Mouse (Mus musculus) frontal cortex, postnatal 10 days (tissue): ENCODE measurements at regions not wholly inside any gene's neighbourhood (a gene's known extent, or its start where the extent isn't known, plus 50 kb on each side); places are given as distances from the start of the nearest gene placed in this dataset.
A peak's percentile ranks its signal among the peaks of the same experiment; 100 is the strongest.

Experiments
- DNase-seq, 2 experiments: peaks; one replicate each; pipeline ENCODE4 v3.0.0; 2022; ENCODE audit warnings: low spot score in 2 of 2, mixed read lengths in 1 of 2

DNA sequence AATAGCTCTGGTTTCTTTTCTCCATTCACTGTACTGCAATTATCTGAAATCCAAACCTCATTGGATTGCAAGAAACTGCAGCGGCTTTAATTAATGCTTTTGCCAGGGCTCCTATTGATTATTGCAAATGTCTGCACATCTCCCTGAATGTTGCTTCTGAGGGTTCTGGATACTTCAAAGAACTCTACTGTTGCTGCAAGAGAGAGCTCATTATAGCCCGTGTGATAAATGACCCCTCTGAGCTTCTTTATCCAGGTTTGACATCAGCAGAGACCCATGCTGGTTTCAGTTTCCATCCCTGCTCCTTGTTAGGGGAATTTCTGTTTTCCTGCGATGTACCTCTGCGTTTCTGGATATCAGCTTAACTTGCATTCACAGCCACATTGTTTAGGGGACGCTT lies 78.4 kb upstream of the Nav3 start:
- DNase-seq, result no peak

DNA sequence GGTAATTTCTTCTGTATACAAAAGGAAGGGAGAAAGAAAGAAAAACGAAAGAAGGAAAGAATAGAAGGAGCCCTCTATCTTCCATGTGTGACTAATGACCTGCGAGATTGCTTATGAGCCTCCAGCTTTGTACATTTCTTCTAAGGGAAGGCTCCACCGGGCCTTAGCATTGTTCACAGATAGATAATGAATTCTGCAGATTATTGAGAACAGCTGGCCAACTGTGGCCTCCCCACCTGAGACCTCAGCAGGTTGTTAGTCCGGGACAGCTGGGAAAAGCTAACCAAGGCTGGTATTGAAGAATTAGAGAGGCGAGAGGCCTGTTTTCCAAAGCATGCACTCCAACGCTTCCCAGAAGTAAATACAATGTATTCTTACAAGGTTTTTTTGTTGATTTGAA lies 86.7 kb upstream of the Nav3 start:
- DNase-seq, result no peak

DNA sequence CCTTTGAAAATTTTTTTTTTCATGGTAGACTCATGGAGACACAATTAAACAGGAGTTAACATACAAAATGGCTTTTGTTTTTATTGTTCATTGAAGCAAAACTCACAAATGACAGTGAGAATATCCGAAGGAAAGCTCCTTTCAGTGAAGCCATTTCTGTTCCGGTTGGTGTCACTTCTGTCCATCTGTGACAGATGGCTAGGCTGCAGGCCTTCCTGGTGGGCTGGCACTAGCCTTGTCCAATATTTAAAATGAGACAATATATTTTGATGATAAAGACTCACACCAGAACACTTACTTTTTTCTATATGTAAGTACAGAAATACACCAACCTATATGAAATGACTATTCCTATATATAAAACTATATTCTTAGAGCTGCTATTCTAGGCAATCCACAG lies 92.4 kb upstream of the Nav3 start:
- DNase-seq, result no peak

DNA sequence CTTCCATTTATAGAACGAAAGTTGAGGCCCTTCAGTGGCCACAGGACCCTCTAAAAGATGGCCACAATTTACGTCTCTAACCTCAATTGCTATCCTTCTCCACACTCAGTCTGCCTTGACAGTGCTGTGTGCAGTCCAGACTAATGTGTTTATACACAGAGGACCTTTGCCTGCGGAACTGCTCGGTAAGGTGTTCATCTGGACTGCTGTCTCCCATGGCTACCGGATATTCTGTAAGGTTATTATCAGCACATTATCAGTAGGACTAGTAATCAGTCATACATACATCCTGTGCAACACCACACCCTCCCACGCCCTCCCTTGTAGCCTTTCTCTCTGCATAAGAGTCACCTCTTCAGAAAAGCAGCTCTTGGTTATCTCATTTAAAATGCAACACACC lies 98.0 kb upstream of the Nav3 start:
- DNase-seq, result no peak

DNA sequence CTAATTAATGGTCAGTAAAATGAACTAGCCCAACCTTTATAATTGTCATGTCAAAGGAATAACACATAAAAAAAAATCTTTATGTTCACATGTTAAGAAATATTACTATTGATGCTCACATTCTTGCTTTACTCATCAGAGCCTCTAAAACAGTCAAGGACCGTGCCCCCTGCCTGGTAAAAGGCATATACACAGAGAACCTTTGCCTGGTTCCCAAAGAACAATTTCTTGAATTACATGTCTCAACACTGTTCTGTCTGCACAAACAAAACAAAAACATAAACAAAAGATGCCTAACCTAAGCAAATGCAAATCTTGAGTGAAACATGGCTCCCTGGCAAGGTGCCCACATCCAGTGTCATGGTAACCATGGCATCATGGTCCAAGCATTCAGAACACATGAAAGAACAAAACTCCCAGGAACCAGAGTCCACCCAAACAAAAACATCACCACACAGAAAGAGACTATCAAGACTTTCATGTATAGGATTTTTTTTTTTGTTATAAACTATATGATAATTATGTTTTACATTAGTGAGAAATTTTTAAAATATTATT lies 100.4 kb upstream of the Nav3 start:
- DNase-seq, result no peak

DNA sequence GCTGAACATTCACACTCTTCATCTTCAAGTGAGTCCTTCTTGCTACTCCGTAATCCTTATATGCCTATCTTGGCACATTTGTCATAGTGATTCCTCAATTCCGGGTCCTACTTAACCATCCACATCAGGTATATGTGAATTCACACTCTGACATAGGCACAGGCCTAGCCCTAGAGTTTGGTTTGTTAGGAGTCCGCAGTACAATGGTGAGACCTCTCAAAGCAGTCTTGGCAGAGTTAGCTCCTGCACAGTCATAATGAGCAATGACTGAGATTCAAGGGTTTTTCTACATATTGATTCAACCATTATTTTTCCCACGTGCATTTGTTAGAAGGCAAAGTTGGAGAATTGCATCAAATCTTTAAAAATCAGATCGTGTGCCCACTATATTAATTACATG lies 107.1 kb upstream of the Nav3 start:
- no peak for DNase-seq

DNA sequence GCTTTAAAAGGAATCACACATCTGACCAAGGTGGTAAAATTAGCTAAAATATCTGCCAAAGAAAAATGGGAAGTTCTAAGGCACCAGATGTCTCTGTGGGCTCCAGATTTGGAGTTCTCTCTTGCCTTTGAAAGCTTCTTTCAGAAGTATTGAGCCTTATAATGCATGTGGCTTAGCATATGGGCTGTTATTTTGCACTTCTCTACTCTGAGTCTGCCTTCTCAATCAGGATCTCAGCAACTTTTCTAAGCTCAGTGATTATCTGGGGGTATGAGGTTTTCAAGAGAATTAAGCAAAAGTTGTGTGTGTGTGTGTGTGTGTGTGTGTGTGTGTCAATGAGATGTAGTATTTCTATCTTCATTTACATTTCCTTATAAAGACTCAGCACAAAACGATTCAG lies 107.6 kb upstream of the Nav3 start:
- peak in 1 of 2 experiments; percentile 19 for DNase-seq

DNA sequence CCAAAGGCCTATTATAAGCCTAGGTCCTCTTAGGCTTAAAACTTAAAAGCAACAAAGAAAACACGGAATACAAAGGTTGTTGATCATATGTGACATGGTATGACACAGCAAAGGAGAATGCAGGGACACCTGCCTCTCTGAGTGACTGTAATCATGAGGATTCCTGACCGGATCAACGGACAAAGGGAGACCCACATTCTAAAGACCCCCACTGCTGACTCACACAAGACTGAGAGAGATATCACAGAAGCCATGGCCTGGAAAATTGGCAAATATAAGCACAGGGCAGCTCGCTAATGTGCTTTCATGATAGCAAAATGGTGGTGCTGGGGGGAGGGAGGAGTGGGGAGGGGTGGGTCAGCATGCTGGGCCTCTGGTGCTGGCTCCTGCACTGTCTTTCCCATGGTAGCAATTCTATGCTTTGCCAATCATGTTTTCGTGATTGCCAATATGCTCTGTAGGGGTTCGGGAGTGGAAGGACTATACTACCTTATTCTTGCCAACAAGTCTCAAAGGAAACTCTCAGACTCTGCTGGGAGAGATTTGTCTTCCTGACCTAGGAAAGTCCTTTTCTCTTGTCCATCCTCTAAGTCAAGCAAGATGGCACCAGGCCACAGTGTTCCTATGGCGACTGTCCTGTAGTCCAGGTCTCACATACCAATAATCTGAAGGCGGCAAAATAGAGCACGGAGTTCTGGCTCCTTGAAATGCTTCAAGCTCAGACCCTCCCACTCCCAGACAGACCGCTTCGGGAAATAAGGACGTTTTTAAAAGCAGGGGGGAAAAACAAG lies 110.5 kb upstream of the Nav3 start:
- DNase-seq, result no peak

DNA sequence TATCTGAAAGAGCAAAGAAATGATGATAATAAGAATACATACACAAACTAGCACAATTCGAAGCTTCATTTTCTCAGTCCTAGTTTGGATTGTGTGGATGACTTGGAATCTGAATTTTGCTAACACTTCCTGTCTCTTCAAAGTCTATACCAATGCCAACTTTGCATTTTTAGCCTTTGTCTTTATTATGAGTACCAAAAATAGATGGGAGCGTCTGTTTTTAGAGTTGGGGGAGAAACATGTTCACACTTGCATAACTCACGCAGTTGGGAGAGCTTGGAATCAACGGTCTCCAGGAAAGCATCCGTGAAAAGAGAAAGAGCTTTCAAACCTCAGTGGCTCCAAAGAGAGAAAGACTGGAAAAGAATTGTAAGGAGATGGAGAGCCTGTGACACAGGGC lies 114.5 kb upstream of the Nav3 start:
- DNase-seq, result no peak

DNA sequence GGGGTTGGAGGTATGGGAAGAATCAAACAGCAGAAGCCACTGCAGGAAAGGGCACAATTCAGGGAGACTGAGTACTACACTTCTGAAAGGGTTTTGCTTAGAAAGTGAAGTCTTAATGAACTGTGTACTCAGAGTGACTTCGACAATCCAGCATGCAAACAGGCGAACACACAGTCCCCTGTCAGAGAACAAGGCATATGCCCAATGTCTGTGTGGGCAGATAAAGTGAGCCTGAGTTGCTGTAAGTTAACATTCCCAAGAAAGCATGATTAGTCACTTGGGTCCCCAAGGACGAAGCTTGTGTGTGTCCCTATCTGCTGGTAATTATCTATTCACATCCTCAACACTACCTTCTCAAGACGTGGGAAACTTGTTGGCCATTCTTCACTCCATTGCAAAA lies 115.2 kb upstream of the Nav3 start:
- DNase-seq, result no peak

DNA sequence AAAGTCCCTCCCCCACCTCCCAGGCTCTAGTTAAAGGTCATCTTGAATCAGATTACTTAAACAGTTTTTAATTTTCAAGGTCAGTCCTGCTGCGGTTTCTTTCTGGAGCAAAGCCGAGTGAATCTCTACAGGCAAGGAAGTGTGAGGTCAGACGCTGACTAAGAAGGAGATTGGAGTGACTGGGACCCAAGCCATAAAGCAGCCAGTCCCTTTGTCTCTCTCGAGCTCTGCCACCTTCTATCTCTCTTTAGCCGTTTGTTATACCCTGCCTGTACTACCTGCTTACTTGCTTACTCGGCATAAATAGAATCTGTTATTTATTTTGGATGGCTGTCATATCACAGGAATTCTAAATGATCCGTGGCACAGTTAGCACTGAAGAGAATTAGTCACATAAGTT lies 117.5 kb upstream of the Nav3 start:
- DNase-seq, result no peak

DNA sequence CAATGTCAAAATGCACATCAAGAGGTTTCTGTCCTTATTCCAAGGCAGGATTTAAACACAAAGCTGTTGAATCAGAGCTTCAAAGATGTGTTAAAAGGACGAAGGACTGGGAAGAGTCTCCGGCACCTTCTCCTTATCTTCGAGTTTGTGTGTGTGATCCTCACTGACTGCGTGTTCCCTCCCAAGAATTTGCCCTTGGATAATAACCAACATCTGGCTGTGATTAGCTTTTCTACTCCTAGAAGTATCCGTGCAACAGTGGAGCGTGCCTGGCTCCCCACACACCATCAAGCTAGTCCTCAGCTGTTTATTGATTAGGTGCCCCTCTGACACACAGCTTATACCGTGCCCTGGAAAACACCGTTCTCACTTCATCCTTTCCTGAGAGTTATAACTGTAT lies 130.0 kb upstream of the Nav3 start:
- no peak for DNase-seq

DNA sequence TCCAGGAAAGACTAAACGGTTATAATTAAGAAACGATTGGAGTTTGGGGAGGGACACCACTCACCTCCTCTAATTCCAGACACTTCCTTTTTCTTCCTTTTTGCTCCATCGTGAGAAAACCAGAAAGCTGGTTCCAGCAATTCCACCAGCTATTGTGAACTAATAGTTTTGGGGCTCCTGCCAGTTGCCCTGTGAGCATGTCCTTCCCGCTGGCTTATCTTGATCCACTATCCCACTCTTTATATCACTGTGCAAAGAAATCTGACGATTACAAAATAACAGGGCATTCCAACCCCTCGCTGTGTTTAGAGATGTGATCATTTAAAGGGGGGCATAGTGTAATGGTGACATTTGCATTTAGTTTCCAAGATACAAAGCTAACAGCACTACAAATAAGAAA lies 130.5 kb upstream of the Nav3 start:
- no peak for DNase-seq

DNA sequence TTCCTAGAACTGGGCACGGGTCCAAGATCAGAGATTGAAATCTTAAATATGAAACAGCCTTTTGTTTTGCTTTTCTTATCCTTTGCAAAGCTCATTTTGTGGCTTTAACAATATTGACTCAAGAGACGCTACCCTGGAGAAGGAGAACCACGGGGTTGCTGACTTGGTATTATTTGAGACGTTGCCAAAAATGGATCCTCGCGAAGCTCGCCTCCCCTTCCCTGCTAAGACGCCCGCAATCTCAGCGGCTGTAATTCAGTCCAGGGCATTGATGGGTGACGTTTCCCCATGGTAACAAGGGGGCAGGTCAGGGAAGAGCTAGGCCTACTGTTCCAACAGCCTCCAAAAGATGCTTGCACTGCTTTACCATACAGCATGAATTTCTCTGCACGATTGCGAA lies 131.5 kb upstream of the Nav3 start:
- DNase-seq, result no peak

DNA sequence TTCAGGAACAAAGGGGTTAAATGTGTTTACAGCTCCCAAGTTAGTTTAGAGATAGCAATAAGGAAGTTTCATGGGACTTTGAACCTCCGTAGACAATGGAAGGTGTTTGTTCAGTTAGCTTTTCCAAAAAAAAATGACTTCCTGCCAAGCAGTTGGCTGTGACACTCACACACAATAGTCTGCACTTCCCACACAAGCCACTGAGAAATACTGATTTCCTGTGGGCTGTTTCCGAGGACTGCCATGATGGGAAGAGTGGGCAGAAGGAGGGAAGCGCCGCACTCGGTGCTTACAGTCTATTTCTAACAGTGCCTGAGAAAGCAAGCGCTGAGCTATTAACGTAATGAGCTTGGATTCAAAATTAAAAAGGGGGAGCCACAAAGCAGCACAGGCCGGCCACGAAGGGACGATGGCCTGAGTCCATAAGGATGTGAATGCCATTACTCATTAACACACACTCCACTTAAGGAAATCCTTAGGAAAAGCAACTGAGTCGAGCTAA lies 144.4 kb upstream of the Nav3 start:
- peak; percentile 9 for DNase-seq

DNA sequence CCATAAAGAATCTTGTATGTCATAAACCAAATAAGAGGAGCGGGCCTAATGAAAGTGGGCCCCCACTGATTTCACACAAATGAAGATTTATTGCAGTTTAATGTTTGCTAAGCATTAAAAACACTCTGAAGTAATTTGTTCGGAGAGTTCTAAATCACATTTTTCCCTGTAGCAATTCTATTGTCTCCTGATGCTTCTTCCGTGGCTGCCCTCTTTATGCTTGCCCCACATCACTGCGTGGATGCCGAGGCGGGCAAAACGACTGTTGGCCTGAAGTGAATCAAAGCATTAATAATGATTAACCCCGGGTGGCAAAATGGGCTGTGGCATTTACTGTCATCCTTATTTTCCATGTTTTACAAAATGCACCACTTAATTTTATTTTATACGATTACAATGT lies 134.9 kb upstream of the E2f7 start:
- no peak for DNase-seq

DNA sequence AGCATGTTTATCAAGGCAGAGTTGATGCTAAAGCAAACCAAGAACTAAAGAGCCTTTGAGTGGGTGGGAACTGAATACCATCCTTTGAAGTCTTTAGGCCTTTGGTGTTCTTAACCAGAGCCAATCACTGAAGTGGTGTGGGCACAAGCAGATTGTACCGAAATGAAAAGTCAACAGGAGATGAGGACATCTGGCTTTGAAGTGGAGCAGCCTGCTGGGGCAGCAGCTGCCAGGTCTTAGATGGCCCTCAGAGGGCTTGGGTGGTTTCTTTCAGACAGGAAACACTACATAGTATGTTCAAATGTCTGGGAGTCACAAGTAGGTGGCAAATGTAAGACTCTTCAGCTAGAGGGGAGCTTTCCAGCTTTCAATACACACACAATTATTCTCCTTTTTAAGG lies 128.2 kb upstream of the E2f7 start:
- no peak for DNase-seq

DNA sequence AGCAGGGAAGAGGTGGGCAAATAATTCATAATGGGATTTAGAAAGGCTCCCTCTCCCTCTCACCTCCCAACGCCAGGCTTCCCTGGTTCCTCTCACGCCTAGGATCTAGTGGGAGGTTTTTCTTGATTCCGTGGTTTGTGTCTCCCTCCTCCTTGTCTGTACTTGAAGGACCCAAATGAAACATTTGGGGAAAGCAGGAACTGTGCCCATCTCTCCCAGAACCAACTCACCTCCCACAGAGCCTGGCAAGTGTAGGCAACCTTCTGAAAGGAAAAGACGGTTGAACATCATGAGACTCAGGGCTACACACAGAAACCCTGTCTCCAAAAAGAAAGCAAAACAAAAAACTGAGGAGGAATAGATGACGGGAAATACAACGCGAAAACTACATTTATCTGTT lies 126.0 kb upstream of the E2f7 start:
- no peak for DNase-seq

DNA sequence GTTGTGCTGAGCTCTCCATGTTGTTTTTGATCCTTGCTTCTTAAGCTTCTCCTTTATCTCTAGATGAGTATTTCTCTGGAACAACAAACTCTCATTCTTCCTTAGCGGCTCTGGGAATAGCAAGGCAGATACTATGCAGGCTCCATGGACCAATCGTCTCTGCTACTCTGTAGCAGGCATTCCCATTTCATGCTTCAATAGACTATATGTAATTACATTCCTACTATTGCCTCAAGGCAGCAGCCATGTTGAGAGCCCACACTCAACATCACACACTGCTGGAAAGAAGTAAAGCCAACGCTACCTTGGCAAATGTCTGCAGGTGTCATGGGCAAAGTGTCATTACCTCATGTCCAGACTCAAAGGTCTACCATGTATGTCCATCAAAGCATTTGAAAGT lies 119.6 kb upstream of the E2f7 start:
- DNase-seq, result no peak

DNA sequence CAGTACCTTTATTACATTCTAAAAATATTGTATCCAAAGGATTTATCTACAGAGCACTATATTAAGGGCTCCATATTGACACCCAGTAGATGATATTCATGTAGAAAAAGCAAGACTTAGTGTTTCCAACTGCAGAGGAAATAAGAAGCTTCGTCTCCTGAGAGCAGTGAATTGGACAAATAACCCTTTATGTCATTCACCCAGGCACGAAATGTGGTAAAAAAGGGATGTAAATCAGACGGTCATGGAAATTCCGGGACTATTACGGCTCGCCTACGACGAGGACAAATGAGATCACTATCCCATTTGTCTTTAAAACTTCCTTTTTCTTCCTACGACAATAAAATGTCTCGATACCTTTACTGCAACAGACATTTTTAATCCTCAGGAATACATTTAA lies 104.8 kb upstream of the E2f7 start:
- DNase-seq, result no peak

DNA sequence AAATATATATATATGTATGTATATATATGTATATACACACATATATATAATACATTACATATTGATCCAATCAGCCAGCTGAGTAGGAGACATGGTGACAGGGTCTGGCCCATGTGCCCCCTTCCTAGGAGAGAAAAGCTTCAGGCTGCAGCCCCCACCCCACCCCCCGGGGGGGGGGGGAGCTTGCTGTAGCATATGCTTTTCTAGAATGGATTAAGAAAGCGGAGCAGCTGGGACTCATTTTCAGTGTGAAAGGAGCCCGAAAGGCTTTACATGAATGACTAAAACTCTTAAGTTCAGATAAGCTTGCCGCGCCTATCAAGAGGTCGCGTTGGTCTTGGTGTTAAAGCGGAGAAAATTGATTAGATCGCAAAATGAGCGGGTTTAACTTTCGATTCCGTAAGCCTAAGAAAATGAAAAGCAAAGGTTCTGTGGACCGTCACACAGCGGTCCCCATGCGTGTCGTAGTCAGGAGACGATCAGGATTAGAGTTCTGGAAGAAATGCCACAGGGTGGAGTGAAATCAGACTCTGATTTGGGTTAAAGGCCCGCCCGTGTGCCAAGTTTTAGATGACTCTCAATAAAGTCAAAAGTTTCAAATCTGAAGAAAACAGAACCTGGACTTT lies 103.1 kb upstream of the E2f7 start:
- DNase-seq, result no peak

DNA sequence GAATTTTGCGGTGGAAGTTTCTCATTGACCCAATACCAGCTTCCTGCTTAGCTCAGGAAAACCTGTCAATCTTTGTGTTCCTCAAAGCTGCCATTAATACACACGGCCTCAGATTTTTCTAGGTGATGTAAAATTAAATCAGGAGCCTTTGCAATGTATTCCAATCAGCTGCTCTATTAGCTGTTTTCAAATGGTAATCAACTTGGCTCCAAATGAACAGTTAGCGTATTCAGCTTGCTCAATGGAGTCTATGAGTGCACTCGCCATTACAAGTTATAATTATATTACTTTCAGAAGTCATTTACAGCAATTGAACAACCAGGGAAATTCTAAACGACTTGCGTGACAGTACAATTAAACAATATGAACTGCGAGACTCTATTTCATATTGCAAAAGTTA lies 97.6 kb upstream of the E2f7 start:
- DNase-seq, result no peak

DNA sequence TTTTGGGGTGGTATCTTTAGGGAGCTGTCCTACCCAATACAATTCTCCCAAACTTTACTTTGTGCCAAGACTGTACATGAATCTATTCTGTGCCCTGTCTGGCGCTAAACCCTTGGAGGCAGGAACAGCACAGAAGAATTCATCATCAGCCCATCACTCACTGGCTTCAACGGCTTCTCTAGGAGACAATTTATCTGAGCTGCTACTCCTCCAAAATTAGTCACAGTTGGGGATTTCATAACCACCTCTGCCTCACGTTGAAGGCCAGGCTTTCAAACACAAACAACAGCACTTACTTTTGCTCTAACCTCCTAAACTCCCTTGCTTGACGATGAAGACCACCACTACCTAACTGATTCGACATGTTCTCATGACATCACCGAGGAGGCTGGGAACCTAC lies 95.1 kb upstream of the E2f7 start:
- DNase-seq, result no peak
